Mouse (Mus musculus): ENCODE data around the gene Anxa9. TPM values are rescaled to one million over a fixed set of nuclear protein-coding genes. Genes with fewer than 3 reads are reported as not detected.

Gene Anxa9
- polyA plus RNA-seq, 2 experiments from 2014 or later: 0.83 TPM; not detected in 1

DNA sequence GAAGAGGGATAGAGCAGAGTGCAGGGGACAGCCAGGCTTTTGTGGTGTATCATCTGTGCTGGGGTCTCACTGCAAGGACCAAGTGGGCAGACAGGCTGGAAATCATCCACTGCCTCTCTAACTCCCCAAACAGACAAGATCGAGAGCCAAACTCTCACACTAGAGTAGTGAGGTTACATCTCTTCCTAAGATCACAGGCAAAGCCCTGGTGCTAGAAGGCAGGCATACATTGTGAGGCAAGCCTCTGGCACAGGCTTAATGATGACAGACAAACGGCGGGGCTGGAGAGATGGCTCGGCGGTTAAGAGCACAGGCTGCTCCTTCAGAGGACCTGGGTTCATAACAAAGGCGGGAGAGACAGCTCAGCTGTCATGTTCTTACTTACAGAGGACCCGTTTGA is 6.5 kb upstream of the Anxa9 start:
- ATAC-seq: no peak

DNA sequence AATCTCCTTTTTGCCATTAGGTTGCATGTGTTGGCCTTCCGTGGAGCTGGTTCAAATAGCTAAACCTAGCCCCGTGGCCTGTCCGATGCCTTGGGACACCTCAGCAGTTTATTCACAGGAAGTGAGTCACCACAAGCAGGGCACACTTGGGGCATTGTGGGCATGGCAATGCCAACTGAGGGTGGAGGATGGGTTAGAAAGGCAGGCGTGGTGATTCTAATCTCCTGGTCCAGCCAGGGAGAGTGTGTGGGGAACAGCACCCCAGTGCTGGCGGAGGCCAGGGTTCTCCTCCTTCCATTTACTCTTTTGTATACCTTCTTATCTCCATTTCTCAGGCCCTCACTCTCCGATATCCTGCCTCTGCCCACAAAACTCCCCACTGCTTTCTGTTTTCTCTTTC is 5.6 kb upstream of the Anxa9 start:
- no peak for ATAC-seq

DNA sequence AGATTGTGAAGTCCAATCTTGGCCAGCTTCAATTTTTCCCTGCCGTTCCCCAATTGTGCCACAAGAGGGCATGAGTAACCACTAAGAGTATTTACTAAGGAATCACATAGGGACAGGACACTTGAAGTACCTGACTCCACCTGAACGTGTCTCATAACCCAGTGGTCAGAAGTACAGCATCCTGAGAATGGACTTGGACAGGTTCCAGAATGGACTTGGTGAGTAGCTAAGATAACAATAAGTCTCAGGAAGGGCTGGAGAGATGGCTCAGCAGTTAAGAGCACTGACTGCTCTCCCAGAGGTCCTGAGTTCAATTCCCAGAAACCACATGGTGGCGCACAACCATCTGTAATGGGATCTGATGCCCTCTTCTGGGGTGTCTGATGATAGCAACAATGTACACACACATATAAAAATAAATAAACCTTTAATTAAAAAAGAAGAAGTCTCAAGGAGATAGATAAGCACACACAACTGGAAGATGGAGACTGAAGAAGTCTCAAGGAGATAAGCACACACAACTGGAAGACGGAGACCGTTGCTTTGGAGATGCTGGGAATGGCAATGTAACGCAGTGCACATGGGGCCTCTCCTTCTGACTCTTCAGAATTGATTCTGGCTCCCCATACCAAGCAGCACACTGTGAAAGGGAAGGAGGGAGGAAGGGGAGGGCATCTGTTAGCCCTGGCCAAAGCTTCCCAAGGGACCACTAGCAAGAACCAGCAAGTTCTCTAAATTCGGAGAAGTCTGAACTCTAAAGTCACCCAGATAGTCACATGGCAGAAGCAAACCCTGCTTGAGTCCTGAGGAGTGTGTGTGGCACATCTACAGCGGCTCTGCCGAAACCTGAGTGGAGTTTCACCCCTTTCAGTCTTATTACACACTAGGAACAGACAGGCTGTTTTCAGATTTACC is 4.2 kb upstream of the Anxa9 start:
- ATAC-seq: no peak

DNA sequence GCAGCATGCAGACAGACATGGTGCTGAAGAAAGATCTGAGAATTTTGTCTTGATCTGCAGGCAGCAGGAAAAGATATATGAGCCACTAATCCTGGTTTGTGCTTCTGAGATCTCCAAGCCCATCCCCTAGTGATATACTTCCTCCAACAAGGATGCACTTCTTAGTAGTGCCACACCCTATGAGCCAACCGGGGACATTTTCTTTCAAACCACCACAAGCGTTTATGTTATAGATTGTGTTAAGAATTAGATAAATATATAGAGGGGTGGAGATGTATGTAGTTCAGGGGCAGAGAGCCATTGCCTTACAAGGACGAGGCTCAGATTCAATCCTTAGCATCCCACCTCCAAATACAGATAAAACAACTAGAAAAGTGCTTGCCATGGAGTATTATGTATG is 3.5 kb upstream of the Anxa9 start:
- no peak for ATAC-seq

- no peak for ATAC-seq
These were observed 732 bp downstream of the Anxa9 start for GRCm38 (mm10) chr3:95306244-95306643.

GRCm38 (mm10) chr3:95301204-95301796 is 5.7 kb downstream of the Anxa9 start:
- ATAC-seq: no peak

- no peak for ATAC-seq
These were observed 9.0 kb downstream of the Anxa9 start for GRCm38 (mm10) chr3:95298018-95298417.

GRCm38 (mm10) chr3:95296103-95296469 is 10.9 kb downstream of the Anxa9 start:
- peak; percentile 68 for ATAC-seq

DNA sequence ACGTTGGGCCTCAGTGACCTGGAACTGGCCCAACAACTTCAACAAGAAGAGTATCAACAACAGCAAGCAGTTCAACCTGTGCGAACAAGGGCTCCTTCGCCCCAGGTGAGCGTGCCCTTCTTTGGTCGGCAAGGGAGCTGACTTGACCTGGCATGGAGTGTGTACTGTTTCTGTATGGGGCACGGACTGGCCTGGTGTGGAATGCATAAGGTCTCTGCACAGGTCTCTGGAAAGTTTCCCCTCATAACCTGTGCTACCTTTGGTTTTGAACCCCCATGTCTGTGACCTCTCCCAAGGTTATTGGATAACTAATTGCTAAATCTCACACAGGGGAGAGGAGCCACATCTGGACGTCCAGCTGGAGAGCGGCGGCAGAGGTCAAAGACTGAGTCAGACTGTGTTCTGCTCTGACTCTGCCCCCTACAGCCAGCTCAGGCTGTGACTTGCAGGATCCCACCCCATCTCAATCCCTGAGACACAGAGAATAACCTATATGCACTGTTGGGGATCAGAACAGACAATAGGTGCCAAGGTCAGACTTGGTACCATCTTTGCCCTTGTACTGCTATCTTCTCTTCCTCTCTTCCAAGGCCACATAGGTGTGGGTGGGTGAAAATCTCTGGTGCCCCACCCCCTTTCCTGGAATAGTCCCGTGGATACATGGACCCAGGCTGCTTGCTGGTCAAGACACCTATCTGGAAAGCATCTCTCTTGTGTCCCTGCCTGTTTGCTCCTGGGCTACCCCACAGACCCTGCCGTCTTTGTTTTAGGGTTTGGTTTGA is 11.5 kb downstream of the Anxa9 start:
- ATAC-seq: no peak

- no peak for ATAC-seq
These were observed 12.3 kb downstream of the Anxa9 start for GRCm38 (mm10) chr3:95294718-95295117.

- ATAC-seq: no peak
These were observed 12.7 kb downstream of the Anxa9 start for GRCm38 (mm10) chr3:95294316-95294715.

- no peak for ATAC-seq
These were observed 13.4 kb downstream of the Anxa9 start for GRCm38 (mm10) chr3:95293537-95293936.

DNA sequence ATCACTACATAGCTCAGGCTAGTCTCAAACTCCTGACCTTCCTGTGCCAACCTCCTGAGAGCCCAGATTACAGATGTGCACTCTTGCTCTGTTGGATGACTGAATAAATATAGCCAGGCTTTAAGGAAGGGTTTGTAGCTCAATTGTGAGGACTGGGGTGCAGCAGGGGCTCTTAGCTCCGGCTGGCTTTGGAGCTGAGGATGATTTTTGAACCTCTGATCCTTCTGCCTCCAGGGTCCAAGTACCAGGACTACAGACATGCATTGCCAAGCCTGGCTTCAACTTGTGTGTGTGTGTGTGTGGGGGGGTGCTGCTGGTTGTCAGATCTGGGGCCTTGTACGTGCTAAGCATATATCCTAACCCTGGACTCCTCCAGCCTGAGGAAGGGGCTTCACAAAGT is 14.1 kb downstream of the Anxa9 start:
- no peak for ATAC-seq

- no peak for ATAC-seq
These were observed 15.9 kb downstream of the Anxa9 start for GRCm38 (mm10) chr3:95291041-95291440.

- no peak for ATAC-seq
These were observed 16.8 kb downstream of the Anxa9 start for GRCm38 (mm10) chr3:95290156-95290555.

- ATAC-seq: no peak
These were observed 17.6 kb downstream of the Anxa9 start for GRCm38 (mm10) chr3:95289419-95289818.

- ATAC-seq: no peak
These were observed 19.4 kb downstream of the Anxa9 start for GRCm38 (mm10) chr3:95287541-95287940.

DNA sequence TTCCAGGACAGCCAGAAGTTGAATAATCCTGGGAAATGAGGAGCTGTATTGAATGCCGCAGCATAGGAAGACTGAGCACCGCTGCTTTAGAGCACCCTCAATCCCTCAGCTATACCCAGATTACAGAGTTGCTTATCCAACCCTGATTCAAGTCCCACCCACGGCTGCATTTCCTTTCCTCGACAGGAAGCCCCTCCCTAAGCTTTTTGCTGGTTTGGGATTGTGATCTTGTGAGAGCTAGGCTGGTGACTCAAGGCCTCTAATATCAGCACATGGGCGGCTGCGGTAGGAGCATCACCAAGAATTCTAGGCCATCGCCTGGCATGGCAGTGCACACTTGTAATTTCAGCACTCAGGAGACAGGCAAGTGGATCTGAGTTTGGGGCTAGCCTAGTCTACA is 20.5 kb downstream of the Anxa9 start:
- no peak for ATAC-seq

- ATAC-seq: no peak
These were observed 21.0 kb downstream of the Anxa9 start for GRCm38 (mm10) chr3:95286011-95286410.

DNA sequence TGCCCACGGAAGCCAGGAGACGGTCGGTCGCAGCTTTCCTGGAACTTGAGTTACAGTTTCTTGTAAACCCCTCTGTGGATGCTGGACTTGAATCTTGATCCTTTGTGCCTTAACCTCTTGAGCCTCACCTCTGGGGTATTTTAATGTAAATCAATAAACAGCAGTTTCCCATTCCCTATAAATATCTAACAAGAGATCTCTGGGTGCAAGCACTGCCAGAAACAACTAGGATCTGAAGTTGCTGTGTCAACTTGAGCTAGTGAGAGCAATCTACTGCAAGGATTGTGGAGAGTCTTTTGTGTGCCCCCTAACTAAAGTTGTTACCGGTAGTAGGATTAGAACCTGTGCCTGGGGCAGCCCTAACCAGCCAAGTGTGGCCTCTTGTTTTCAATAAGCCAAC is 21.6 kb downstream of the Anxa9 start:
- ATAC-seq: no peak

- no peak for ATAC-seq
These were observed 22.3 kb downstream of the Anxa9 start for GRCm38 (mm10) chr3:95284501-95285281.

GRCm38 (mm10) chr3:95284062-95284461 is 22.9 kb downstream of the Anxa9 start:
- no peak for ATAC-seq

DNA sequence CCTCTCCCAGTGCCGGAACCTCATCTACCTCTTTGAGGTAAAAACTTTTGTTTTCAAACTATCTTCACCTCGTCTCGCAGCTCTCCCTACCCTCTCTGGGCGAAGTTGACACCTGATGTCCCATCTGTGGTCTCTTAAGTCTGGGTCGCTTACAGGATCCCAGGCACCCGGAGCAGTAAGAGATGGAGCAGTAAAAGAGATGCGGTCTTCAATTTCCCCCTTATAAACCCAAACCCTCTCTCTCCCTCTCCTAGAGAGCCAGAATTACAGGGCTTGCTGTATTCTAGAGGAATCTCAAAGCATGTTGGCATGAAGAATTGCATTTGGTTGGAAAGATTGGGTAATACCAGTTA is 23.4 kb downstream of the Anxa9 start:
- ATAC-seq: no peak

Data from activated CD4-positive, CD25-positive, alpha-beta regulatory T cell, adult 4 months (primary cell).